Mouse (Mus musculus): Measurements from ENCODE around the gene Gimap8.

- TF ChIP-seq CTCF (IDR thresholded peaks at IDR 0.05; ENCODE audit: low read depth), result no peak
- TF ChIP-seq EP300 (IDR thresholded peaks at IDR 0.05; ENCODE audit: low read depth), result no peak
These were observed 38.9 kb downstream of the Gimap8 start for GRCm38 (mm10) chr6:48685694-48686665.
